8 mouse cellular contexts compared by ENCODE assay signal in genomic region chr9:36796781-36797555, GRCm38 (mm10). TPM values are rescaled to one million over a fixed set of nuclear protein-coding genes. Genes with fewer than 3 reads are reported as not detected.
DNase-seq lines count a peak whose midpoint lies in the region; ATAC-seq and TF ChIP-seq lines count a peak whose summit lies in the region.

Gene Ei24, minus strand, starts transcription at chr9:36797393.

- no peaks in the 10 kb centered on the region for H3K9me3 ChIP-seq in heart, embryonic 10.5 days
- no peaks in the 10 kb centered on the region for H3K9me3 ChIP-seq in kidney, embryonic 15.5 days (replicated peaks)
- no peaks in the 10 kb centered on the region for H3K9me3 ChIP-seq in limb, embryonic 15.5 days
- no peaks in the 10 kb centered on the region for H3K9me3 ChIP-seq in midbrain, postnatal 0 days (ENCODE audit: low read length)

- peak within 1 kb of the TSS; percentile 100 for H3K9ac ChIP-seq in kidney, embryonic 15.5 days
- peak within 1 kb of the TSS; percentile 95 for H3K9ac ChIP-seq in limb, embryonic 15.5 days
- H3K9ac ChIP-seq in midbrain, postnatal 0 days (replicated peaks; ENCODE audit: low read length, poor library complexity, severe bottlenecking), result peak within 1 kb of the TSS; percentile 93

- peak; percentile 99 for ATAC-seq in erythroblast, adult 5-6 weeks (replicated peaks; ENCODE audit: low FRiP score, poor library complexity, severe bottlenecking)
- peak; percentile 100 for ATAC-seq in kidney, embryonic 15.5 days (replicated peaks; ENCODE audit: low FRiP score)
- peak; percentile 94 for ATAC-seq in limb, embryonic 15.5 days (ENCODE audit: insufficient number of reproducible peaks, low FRiP score, low TSS enrichment, low read depth)
- peak; percentile 98 for ATAC-seq in midbrain, postnatal 0 days (ENCODE audit: low FRiP score)

- H3K4me2 ChIP-seq in kidney, embryonic 15.5 days, result peak within 1 kb of the TSS; percentile 78
- peak within 1 kb of the TSS; percentile 70 for H3K4me2 ChIP-seq in limb, embryonic 15.5 days
- peak within 1 kb of the TSS; percentile 77 for H3K4me2 ChIP-seq in midbrain, postnatal 0 days (ENCODE audit: low read depth, low read length, poor library complexity, severe bottlenecking)

- WGBS in heart, embryonic 10.5 days, result under 1% methylated on average over 66 of the region's 66 CpGs
- under 1% methylated on average over 66 of the region's 66 CpGs for WGBS in kidney, embryonic 15.5 days
- under 1% methylated on average over 66 of the region's 66 CpGs for WGBS in limb, embryonic 15.5 days
- WGBS in midbrain, postnatal 0 days, result under 1% methylated on average over 59 of the region's 66 CpGs

- peaks cover 11% of the 10 kb centered on the region for H3K4me1 ChIP-seq in heart, embryonic 10.5 days
- peaks cover 8% of the 10 kb centered on the region for H3K4me1 ChIP-seq in kidney, embryonic 15.5 days
- peaks cover 8% of the 10 kb centered on the region; the same call in 1 of the 2 replicates for H3K4me1 ChIP-seq in limb, embryonic 15.5 days
- H3K4me1 ChIP-seq in midbrain, postnatal 0 days (ENCODE audit: insufficient read depth, low read length), result peaks cover 6% of the 10 kb centered on the region; the same call in 1 of the 2 replicates

- peaks cover 7% of the 10 kb centered on the region for H3K36me3 ChIP-seq in heart, embryonic 10.5 days
- peaks cover 9% of the 10 kb centered on the region for H3K36me3 ChIP-seq in kidney, embryonic 15.5 days
- peaks cover under 1% of the 10 kb centered on the region; the same call in 1 of the 2 replicates for H3K36me3 ChIP-seq in limb, embryonic 15.5 days
- 0 out of 2 replicates have a peak, but pooled peaks cover 3% of the 10 kb centered on the region for H3K36me3 ChIP-seq in midbrain, postnatal 0 days (ENCODE audit: insufficient read depth, low read length)

- peak within 1 kb of the TSS; percentile 95 for H3K4me3 ChIP-seq in heart, embryonic 10.5 days
- peak within 1 kb of the TSS; percentile 99 for H3K4me3 ChIP-seq in kidney, embryonic 15.5 days (replicated peaks)
- peak within 1 kb of the TSS; percentile 97 for H3K4me3 ChIP-seq in limb, embryonic 15.5 days
- H3K4me3 ChIP-seq in midbrain, postnatal 0 days (ENCODE audit: low read depth, low read length), result peak within 1 kb of the TSS; percentile 95

- TF ChIP-seq POLR2A in brain, embryonic 14.5 days (IDR thresholded peaks at IDR 0.05; ENCODE audit: borderline replicate concordance, extremely low read depth, insufficient read depth, insufficient read length, poor library complexity, severe bottlenecking), result peak; percentile 95

- DNase-seq in B cell, adult 2 months, result peak; percentile 85
- DNase-seq in brain, embryonic 14.5 days (ENCODE audit: low read depth), result peak; percentile 91
- DNase-seq in heart, embryonic 10.5 days (ENCODE audit: low spot score), result peak; percentile 94
- peak; percentile 85 for DNase-seq in midbrain, postnatal 0 days (ENCODE audit: low spot score)
- DNase-seq in spleen, postnatal 10 days (ENCODE audit: low spot score in 2 of 2), result peak; percentile 91

- H3K27ac ChIP-seq in heart, embryonic 10.5 days, result peak within 1 kb of the TSS; percentile 97
- peak within 1 kb of the TSS; percentile 83 for H3K27ac ChIP-seq in kidney, embryonic 15.5 days
- peak within 1 kb of the TSS; percentile 77 for H3K27ac ChIP-seq in limb, embryonic 15.5 days
- peak within 1 kb of the TSS; percentile 80 for H3K27ac ChIP-seq in midbrain, postnatal 0 days (ENCODE audit: low read depth, low read length)

- TF ChIP-seq CTCF in brain, embryonic 14.5 days (IDR thresholded peaks at IDR 0.05; ENCODE audit: borderline replicate concordance, extremely low read depth, insufficient read depth, insufficient read length), result no peak
- no peak for TF ChIP-seq CTCF in midbrain, postnatal 0 days (IDR thresholded peaks at IDR 0.05)

- H3K27me3 ChIP-seq in heart, embryonic 10.5 days (ENCODE audit: insufficient read depth, poor library complexity, severe bottlenecking), result no peaks in the 10 kb centered on the region
- H3K27me3 ChIP-seq in kidney, embryonic 15.5 days, result no peaks in the 10 kb centered on the region
- no peaks in the 10 kb centered on the region for H3K27me3 ChIP-seq in limb, embryonic 15.5 days
- no peaks in the 10 kb centered on the region for H3K27me3 ChIP-seq in midbrain, postnatal 0 days (ENCODE audit: insufficient read depth, low read length)

RNA-seq across cellular contexts. Expression of gene Ei24, which starts in this region (rescaled TPM):
- 117 and 122 TPM in 2 replicates for polyA plus RNA-seq in brain, embryonic 14.5 days (2012; rRNA removed)
- total RNA-seq in erythroblast, adult 5-6 weeks (2015; ENCODE audit: low replicate concordance), result 11.9 and 17.1 TPM in 2 replicates
- 8.1 and 10.9 TPM in 2 replicates for total RNA-seq in erythroblast, adult 5-6 weeks (2017; ENCODE audit: low replicate concordance)
- 71.1 and 81.5 TPM in 2 replicates for polyA plus RNA-seq in heart, embryonic 10.5 days (2016; fragmentation: Nextera tagmentation; extraction: Ambion mirVana)
- polyA plus RNA-seq in kidney, embryonic 15.5 days (2015; fragmentation: Nextera tagmentation; extraction: Ambion mirVana), result 114 and 116 TPM in 2 replicates
- 85.0 and 103 TPM in 2 replicates for polyA plus RNA-seq in limb, embryonic 15.5 days (2015; fragmentation: Nextera tagmentation; extraction: Ambion mirVana)
- 87.6 and 94.0 TPM in 2 replicates for total RNA-seq in midbrain, postnatal 0 days (2014; rRNA removed)
- polyA plus RNA-seq in midbrain, postnatal 0 days (2015; fragmentation: Nextera tagmentation; extraction: Ambion mirVana), result 103 and 106 TPM in 2 replicates

Comparison
In these comparisons a context has a peak if more than half of its experiments do, and no peak if none do; other contexts are left out.
1. Peak in every context shown above with its lines: DNase-seq, ATAC-seq, H3K4me3 ChIP-seq and H3K27ac ChIP-seq.